Mouse (Mus musculus) adrenal gland, postnatal 14 days (tissue): Measurements from ENCODE around the gene Golga2. TPM values are rescaled to one million over a fixed set of nuclear protein-coding genes. Genes with fewer than 3 reads are reported as not detected.

Experiments
- DNase-seq: peaks from one replicate; pipeline ENCODE4 v3.0.0; 2021; ENCODE audit warnings: mixed read lengths
- total RNA-seq: library from RNA; stranded (reverse); gene quantifications from 2 replicates; pipeline ENCODE4 v1.2.3, GENCODE M21; 2021

Gene Golga2
- total RNA-seq, 1 experiment from 2014 or later, result 72.8 TPM

GRCm38 (mm10) chr2:32317791-32318417, 30.7 kb downstream of the Golga2 start:
- peak; percentile 66 for DNase-seq

- DNase-seq, result no peak
These were observed 31.8 kb downstream of the Golga2 start for GRCm38 (mm10) chr2:32318709-32319585.

- no peak for DNase-seq
These were observed 32.7 kb downstream of the Golga2 start for GRCm38 (mm10) chr2:32319586-32320580.

GRCm38 (mm10) chr2:32320721-32321120, 33.5 kb downstream of the Golga2 start:
- DNase-seq, result no peak

- DNase-seq, result no peak
These were observed 34.6 kb downstream of the Golga2 start for GRCm38 (mm10) chr2:32321591-32322298.

GRCm38 (mm10) chr2:32322754-32323741, 35.9 kb downstream of the Golga2 start:
- DNase-seq, result no peak

- no peak for DNase-seq
These were observed 37.1 kb downstream of the Golga2 start for GRCm38 (mm10) chr2:32324322-32324721.

- DNase-seq, result peak; percentile 38
These were observed 38.2 kb downstream of the Golga2 start for GRCm38 (mm10) chr2:32325342-32325741.

GRCm38 (mm10) chr2:32327200-32327599, 40.0 kb downstream of the Golga2 start:
- DNase-seq, result no peak

GRCm38 (mm10) chr2:32328911-32329460, 41.8 kb downstream of the Golga2 start:
- no peak for DNase-seq

- DNase-seq, result no peak
These were observed 42.3 kb downstream of the Golga2 start for GRCm38 (mm10) chr2:32329531-32329930.

GRCm38 (mm10) chr2:32332159-32332558, 45.0 kb downstream of the Golga2 start:
- DNase-seq, result no peak

- no peak for DNase-seq
These were observed 48.7 kb downstream of the Golga2 start for GRCm38 (mm10) chr2:32335888-32336287.

- DNase-seq, result no peak
These were observed 52.9 kb downstream of the Golga2 start for GRCm38 (mm10) chr2:32339912-32340642.

- no peak for DNase-seq
These were observed 53.9 kb downstream of the Golga2 start for GRCm38 (mm10) chr2:32340836-32341633.

- DNase-seq, result no peak
These were observed 54.4 kb downstream of the Golga2 start for GRCm38 (mm10) chr2:32341634-32341939.

- no peak for DNase-seq
These were observed 54.9 kb downstream of the Golga2 start for GRCm38 (mm10) chr2:32342039-32342438.

- peak; percentile 52 for DNase-seq
These were observed 55.6 kb downstream of the Golga2 start for GRCm38 (mm10) chr2:32342539-32343350.
